Mouse (Mus musculus): ENCODE data around the gene Slc25a13. TPM values are rescaled to one million over a fixed set of nuclear protein-coding genes. Genes with fewer than 3 reads are reported as not detected.

Gene Slc25a13
- total RNA-seq (2015; ENCODE audit: low replicate concordance) (2.9 and 4.8 TPM in 2 replicates), total RNA-seq (2017; ENCODE audit: low replicate concordance) (3.4 and 3.8 TPM in 2 replicates)

GRCm38 (mm10) chr6:6216507-6217285, at the start of gene Slc25a13:
Gene Slc25a13 (minus strand): TSS chr6:6217173.
- no peak for ATAC-seq (replicated peaks; ENCODE audit: low FRiP score, poor library complexity, severe bottlenecking)

- no peak for ATAC-seq (replicated peaks; ENCODE audit: low FRiP score, poor library complexity, severe bottlenecking)
These were observed 48.8 kb upstream of the Slc25a13 start for GRCm38 (mm10) chr6:6265761-6266160.

GRCm38 (mm10) chr6:6263293-6263911, 46.4 kb upstream of the Slc25a13 start:
- ATAC-seq (replicated peaks; ENCODE audit: low FRiP score, poor library complexity, severe bottlenecking) = no peak

GRCm38 (mm10) chr6:6260917-6261316, 43.9 kb upstream of the Slc25a13 start:
- no peak for ATAC-seq (replicated peaks; ENCODE audit: low FRiP score, poor library complexity, severe bottlenecking)

GRCm38 (mm10) chr6:6248500-6248899, 31.5 kb upstream of the Slc25a13 start:
- no peak for ATAC-seq (replicated peaks; ENCODE audit: low FRiP score, poor library complexity, severe bottlenecking)

GRCm38 (mm10) chr6:6243828-6244227, 26.9 kb upstream of the Slc25a13 start:
- ATAC-seq (replicated peaks; ENCODE audit: low FRiP score, poor library complexity, severe bottlenecking) = no peak

GRCm38 (mm10) chr6:6242114-6242513, 25.1 kb upstream of the Slc25a13 start:
- ATAC-seq (replicated peaks; ENCODE audit: low FRiP score, poor library complexity, severe bottlenecking) = no peak

- no peak for ATAC-seq (replicated peaks; ENCODE audit: low FRiP score, poor library complexity, severe bottlenecking)
These were observed 19.9 kb upstream of the Slc25a13 start for GRCm38 (mm10) chr6:6236788-6237298.

- ATAC-seq (replicated peaks; ENCODE audit: low FRiP score, poor library complexity, severe bottlenecking) = no peak
These were observed 13.3 kb upstream of the Slc25a13 start for GRCm38 (mm10) chr6:6230262-6230661.

- no peak for ATAC-seq (replicated peaks; ENCODE audit: low FRiP score, poor library complexity, severe bottlenecking)
These were observed 5.7 kb upstream of the Slc25a13 start for GRCm38 (mm10) chr6:6222721-6223120.

GRCm38 (mm10) chr6:6220574-6220973, 3.6 kb upstream of the Slc25a13 start:
- ATAC-seq (replicated peaks; ENCODE audit: low FRiP score, poor library complexity, severe bottlenecking) = no peak

GRCm38 (mm10) chr6:6219661-6220370, 2.8 kb upstream of the Slc25a13 start:
- ATAC-seq (replicated peaks; ENCODE audit: low FRiP score, poor library complexity, severe bottlenecking) = no peak

GRCm38 (mm10) chr6:6217286-6217625, 283 bp upstream of the Slc25a13 start:
- no peak for ATAC-seq (replicated peaks; ENCODE audit: low FRiP score, poor library complexity, severe bottlenecking)

GRCm38 (mm10) chr6:6216120-6216506, 860 bp downstream of the Slc25a13 start:
- no peak for ATAC-seq (replicated peaks; ENCODE audit: low FRiP score, poor library complexity, severe bottlenecking)

GRCm38 (mm10) chr6:6212360-6213310, 4.3 kb downstream of the Slc25a13 start:
- no peak for ATAC-seq (replicated peaks; ENCODE audit: low FRiP score, poor library complexity, severe bottlenecking)

GRCm38 (mm10) chr6:6211958-6212357, 5.0 kb downstream of the Slc25a13 start:
- ATAC-seq (replicated peaks; ENCODE audit: low FRiP score, poor library complexity, severe bottlenecking) = no peak

GRCm38 (mm10) chr6:6210637-6211036, 6.3 kb downstream of the Slc25a13 start:
- ATAC-seq (replicated peaks; ENCODE audit: low FRiP score, poor library complexity, severe bottlenecking) = no peak

- no peak for ATAC-seq (replicated peaks; ENCODE audit: low FRiP score, poor library complexity, severe bottlenecking)
These were observed 8.5 kb downstream of the Slc25a13 start for GRCm38 (mm10) chr6:6208351-6209059.

- no peak for ATAC-seq (replicated peaks; ENCODE audit: low FRiP score, poor library complexity, severe bottlenecking)
These were observed 9.1 kb downstream of the Slc25a13 start for GRCm38 (mm10) chr6:6207836-6208235.
